Mouse (Mus musculus): ENCODE results near the gene Prkg1.

The Prkg1 gene

GRCm38 (mm10) chr19:31040948-31041847, 723.6 kb downstream of the Prkg1 start:
- no peak for DNase-seq (ENCODE audit: low spot score)

GRCm38 (mm10) chr19:31038951-31039350, 725.9 kb downstream of the Prkg1 start:
- no peak for DNase-seq (ENCODE audit: low spot score)

GRCm38 (mm10) chr19:31031596-31031995, 733.2 kb downstream of the Prkg1 start:
- DNase-seq (ENCODE audit: low spot score) = no peak

DNA sequence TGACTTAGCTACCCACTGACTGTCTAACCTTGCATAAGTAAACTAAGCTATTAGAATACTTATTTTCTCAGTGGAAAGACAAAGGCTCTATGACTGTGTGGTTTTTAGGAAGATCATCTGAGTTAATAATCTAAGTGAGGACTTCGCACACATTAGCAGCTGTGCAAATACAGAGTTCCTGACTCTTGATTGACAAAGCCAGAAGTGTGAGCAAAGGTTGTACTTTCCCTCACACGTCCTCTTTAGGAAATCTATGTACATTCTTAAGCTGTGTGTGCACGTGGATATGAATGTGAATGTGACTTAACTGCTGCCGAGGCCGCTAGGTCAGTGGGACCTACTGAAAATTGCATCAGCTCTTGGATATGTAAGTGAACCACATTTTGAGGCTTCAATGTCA, 738.0 kb downstream of the Prkg1 start:
- DNase-seq (ENCODE audit: low spot score) = no peak

DNA sequence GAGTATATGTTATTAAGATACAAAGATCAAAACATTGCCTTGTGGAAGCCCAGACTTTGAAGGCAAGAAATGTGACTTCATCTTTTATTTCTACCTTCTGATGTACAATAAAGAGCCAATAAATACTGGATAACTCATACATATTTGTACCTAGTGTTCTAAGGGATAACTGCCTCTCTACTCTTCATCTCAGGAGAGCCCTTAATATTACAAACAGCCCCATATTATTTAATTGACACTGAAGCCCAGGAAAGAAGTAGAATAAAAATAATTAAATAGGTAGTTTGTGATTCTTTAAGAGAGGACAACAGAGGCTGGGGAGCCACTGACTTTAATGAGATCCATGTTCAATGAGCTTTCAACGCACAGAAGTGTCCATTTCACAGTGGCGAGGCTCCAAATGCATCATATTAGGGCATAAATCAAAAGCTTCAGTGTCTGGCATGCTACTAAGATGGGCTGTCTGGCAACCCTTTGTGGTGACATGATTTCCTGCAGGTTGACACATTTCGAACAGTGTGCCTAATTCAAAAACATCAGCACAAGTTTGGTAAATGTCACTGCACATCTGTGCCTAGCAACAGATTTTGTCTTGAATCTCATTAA, 753.2 kb downstream of the Prkg1 start:
- no peak for DNase-seq (ENCODE audit: low spot score)

- DNase-seq (ENCODE audit: low spot score) = no peak
Observed at GRCm38 (mm10) chr19:30998572-30998971, 766.3 kb downstream of the Prkg1 start.

DNA sequence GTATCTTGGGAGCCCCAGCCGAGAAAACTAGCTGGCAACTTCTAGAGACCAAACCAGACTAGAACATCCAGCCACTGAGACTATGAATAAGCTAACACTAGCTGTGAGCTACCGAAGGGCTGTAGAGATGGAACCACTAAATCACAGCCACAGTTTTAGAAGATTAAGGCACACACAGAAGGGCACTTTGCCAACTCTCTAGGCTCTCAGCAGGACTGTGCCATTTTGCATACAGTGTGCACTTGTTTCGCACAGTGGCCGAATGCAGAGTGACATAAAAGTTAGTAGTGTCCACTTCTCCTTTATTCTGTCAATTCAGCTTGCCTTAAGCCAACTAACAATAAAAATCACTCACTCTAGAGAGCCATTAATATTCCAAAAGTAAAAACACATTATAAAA, 774.4 kb downstream of the Prkg1 start:
- DNase-seq (ENCODE audit: low spot score) = no peak

DNA sequence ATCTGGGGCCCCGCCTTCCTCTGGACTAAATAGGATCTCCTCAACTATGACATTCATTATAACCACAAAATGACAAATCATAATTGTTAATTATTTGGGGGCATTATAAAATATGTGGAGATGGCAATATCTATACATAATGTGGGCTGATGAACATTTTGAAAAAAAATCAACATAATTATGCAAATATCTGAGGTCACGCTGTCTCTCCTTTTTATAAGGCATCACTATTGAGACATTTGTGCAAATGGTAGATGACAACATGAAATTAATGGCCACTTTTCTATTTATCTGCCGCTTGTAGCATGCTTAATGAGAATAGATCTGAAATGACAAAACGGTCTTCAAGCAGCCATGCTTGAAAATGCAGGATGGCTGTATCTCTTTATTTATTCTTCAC, 782.4 kb downstream of the Prkg1 start:
- DNase-seq (ENCODE audit: low spot score) = no peak

DNA sequence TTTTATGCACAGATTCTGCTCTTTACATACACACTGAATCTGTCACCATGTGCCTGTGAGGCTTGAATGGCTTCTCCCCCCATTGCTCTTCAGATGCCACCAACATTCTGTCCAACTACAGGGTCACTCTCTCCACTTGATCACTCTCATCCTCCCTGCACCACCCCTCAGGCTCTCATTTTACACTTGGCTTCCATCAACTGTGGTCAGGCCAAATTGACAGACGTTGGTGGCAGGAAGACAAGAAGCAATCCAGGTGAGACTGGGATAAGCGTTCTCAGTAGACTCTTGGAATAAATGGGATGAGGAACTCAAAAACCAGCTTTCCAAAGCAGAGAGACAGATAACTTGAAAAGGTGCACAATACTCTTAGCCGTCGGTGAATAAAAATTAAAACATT, 786.7 kb downstream of the Prkg1 start:
- DNase-seq (ENCODE audit: low spot score) = no peak

GRCm38 (mm10) chr19:30950610-30951009, 814.2 kb downstream of the Prkg1 start:
- DNase-seq (ENCODE audit: low spot score) = no peak

GRCm38 (mm10) chr19:30948202-30948601, 816.6 kb downstream of the Prkg1 start:
- no peak for DNase-seq (ENCODE audit: low spot score)

GRCm38 (mm10) chr19:30942369-30942992, 822.4 kb downstream of the Prkg1 start:
- DNase-seq (ENCODE audit: low spot score) = no peak

GRCm38 (mm10) chr19:30938058-30938457, 826.8 kb downstream of the Prkg1 start:
- no peak for DNase-seq (ENCODE audit: low spot score)

- DNase-seq (ENCODE audit: low spot score) = no peak
Observed at GRCm38 (mm10) chr19:30931469-30932192, 833.2 kb downstream of the Prkg1 start.

DNA sequence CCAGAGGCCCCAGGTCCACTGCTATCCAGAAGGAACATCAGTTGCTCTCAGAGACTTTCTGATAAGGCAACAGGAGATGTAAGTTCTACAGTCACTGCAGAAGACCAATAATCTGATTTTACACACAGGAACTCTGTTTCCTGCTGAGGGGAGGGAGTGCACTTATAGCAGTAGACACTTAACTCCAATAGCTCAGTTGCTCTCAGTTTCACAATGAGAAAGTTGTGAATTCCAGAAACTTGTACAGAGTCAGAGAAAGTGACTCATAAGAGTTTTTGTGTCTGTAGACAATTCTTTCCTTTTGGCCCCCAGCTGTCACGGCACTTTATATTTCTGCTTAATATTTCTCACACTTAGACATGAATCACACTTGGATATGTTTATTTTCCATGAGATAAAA, 840.8 kb downstream of the Prkg1 start:
- no peak for DNase-seq (ENCODE audit: low spot score)

DNA sequence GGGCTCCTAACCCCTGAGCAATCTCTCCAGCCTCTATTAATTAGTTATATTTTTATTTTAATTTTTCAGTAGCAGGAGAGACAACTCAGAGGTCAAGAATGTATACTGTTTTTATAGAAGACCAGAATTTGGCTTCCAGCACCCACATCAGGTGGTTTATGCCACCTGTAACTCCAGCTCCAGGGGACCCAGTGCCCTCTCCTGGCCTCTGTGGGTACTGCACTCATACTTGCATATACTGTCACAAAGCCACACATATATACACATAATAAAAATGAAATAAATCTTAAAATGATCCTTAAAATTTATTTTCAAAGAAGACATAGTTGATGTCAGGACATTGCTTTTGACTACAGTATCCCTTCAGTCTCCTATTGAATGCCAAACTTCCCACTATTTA, 862.5 kb downstream of the Prkg1 start:
- no peak for DNase-seq (ENCODE audit: low spot score)

- no peak for DNase-seq (ENCODE audit: low spot score)
Observed at GRCm38 (mm10) chr19:30901025-30901424, 863.8 kb downstream of the Prkg1 start.

GRCm38 (mm10) chr19:30890377-30890776, 874.5 kb downstream of the Prkg1 start:
- DNase-seq (ENCODE audit: low spot score) = no peak

- DNase-seq (ENCODE audit: low spot score) = no peak
Observed at GRCm38 (mm10) chr19:30889851-30890250, 875.0 kb downstream of the Prkg1 start.

DNA sequence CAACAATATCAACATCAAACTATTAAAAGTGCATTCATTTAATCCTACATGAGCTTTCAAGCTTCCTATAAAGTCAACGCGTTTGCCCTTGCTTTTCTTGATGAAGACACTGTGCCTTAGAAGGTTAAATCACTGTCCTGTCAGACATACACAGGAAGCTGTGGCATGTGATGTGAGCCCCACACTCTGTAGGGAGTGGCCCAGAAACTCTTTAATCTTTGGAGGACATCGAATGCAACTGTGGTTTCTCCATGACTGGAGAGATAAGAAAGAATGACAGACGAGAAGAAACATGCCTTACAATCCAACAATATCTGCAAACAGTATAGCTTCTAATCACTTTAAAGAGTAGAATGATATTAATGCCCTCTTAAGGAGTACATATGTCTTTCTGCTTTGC, 903.4 kb downstream of the Prkg1 start:
- no peak for DNase-seq (ENCODE audit: low spot score)

GRCm38 (mm10) chr19:30851023-30851422, 913.8 kb downstream of the Prkg1 start:
- no peak for DNase-seq (ENCODE audit: low spot score)

DNA sequence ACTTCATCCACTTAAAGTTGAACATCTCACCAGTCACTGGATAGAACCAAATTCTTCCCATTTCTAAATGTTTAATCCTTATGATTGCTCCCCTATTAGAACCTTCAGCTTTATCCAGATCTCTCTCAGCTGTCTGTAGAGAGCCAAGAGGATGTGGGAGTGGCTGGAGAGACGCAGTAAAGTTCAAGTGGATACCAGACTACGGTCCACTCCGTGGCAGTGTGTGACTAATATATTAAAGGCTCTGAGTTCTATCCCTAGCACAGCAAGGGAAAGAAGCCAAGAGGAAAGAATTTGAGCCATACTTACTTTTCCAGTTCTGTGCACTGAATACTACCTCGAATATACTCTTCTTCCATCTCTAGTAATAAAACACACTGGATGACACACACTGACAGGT, 919.9 kb downstream of the Prkg1 start:
- DNase-seq (ENCODE audit: low spot score) = no peak

Data from c-Kit-positive CD71-positive TER-119-positive erythroid progenitor cells, embryonic 14.5 days (primary cell).